Mouse (Mus musculus) embryonic facial prominence, embryonic 15.5 days (tissue): ENCODE measurements around the gene Mlxip. TPM values are rescaled to one million over a fixed set of nuclear protein-coding genes. Genes with fewer than 3 reads are reported as not detected.

Source experiments
- ATAC-seq: fragments of 200-750 bp; cut with Nextera tagmentation; 2 replicates; pipeline ENCODE4 v1.8.0; 2017; ENCODE audit warnings: low read depth, moderate TSS enrichment; ENCODE audit not compliant: insufficient number of reproducible peaks, low FRiP score, low TSS enrichment
- H3K27ac ChIP-seq: fragments of 300-500 bp; sonication (generic); replicated peaks from 2 replicates; pipeline ENCODE4 v1.5.1; 2015; ENCODE audit warnings: mild to moderate bottlenecking, inconsistent platforms
- H3K27me3 ChIP-seq: fragments of 300-500 bp; sonication (generic); 2 replicates; pipeline ENCODE4 v1.6.1; 2015; ENCODE audit warnings: inconsistent platforms
- H3K36me3 ChIP-seq: fragments of 300-500 bp; sonication (generic); 2 replicates; pipeline ENCODE4 v1.6.1; 2015; ENCODE audit warnings: mild to moderate bottlenecking, inconsistent platforms
- H3K4me1 ChIP-seq: fragments of 300-500 bp; sonication (generic); 2 replicates; pipeline ENCODE4 v1.6.1; 2015; ENCODE audit warnings: inconsistent platforms
- H3K4me2 ChIP-seq: fragments of 300-500 bp; sonication (generic); replicated peaks from 2 replicates; pipeline ENCODE4 v1.6.1; 2015; ENCODE audit warnings: mild to moderate bottlenecking, inconsistent platforms
- H3K4me3 ChIP-seq: fragments of 300-500 bp; sonication (generic); replicated peaks from 2 replicates; pipeline ENCODE4 v1.5.1; 2015; ENCODE audit warnings: mild to moderate bottlenecking, inconsistent platforms
- H3K9ac ChIP-seq: fragments of 300-500 bp; sonication (generic); 2 replicates; pipeline ENCODE4 v1.6.1; 2015; ENCODE audit warnings: inconsistent platforms
- H3K9me3 ChIP-seq: fragments of 300-500 bp; sonication (generic); replicated peaks from 2 replicates; pipeline ENCODE4 v1.6.1; 2016; ENCODE audit warnings: inconsistent platforms
- WGBS: fragments of 180-500 bp; shearing (Covaris S2); methylation state at CpG from one replicate; pipeline ENCODE4 v1.1.7; 2015; 5-methylcytosine and 5-hydroxymethylcytosine counted together
- polyA plus RNA-seq: library from polyadenylated mRNA; unstranded; fragments of >200 nt; fragmentation: Nextera tagmentation; extraction: Ambion mirVana; gene quantifications from 2 replicates; pipeline ENCODE4 v1.2.1, GENCODE M21; 2015

Gene Mlxip
- polyA plus RNA-seq, 1 experiment from 2014 or later: 20.7 TPM

DNA sequence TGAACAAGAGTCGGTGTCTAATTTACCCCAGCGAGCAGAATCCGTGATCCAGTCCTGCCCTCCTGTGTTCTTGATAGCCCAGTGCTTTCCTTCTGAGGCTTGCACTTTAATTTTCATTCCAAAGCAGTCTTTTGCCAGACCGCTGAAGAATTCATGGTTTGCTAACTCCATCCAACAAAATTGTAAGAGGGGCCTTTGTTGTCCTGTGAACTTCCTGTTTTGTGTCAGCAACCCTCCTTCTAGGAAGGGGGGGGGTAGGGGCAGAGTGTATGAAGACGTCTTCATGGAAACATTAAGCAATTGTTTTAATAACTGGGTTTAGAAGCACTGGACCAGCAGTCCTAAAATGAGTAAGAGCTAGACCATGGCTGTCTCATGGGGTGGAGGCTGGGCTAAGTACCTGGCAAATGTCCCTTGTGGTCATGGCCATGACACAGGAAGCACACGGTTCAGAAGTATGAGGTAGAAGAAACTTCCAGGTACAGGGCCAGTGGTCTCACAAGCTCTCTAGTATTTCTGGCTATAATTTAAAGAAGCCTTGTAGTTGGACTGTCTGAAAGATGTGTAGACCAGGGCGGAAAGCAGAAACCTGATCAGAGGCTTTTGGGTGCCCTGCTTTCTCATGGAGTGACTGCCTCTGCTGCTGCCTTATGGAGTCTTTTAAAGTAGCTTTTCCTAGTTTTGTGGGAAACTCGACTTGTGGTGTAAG is 41.6 kb downstream of the Mlxip start:
- Histone ChIP-seq H3K27ac (peak overlapping the region; percentile 17; the same call in 1 of the 2 replicates), H3K9ac (no peak overlapping the region), H3K4me2 (no peak overlapping the region), H3K4me1 (peaks cover 12% of the 10 kb centered on the region), H3K36me3 (peaks cover 6% of the 10 kb centered on the region; the same call in 1 of the 2 replicates), H3K4me3 (no peak overlapping the region), H3K9me3 (no peaks in the 10 kb centered on the region), H3K27me3 (no peaks in the 10 kb centered on the region)
- WGBS: 45% methylated on average over 8 of the region's 8 CpGs
- ATAC-seq: peak; percentile 29; the same call in 1 of the 2 replicates

DNA sequence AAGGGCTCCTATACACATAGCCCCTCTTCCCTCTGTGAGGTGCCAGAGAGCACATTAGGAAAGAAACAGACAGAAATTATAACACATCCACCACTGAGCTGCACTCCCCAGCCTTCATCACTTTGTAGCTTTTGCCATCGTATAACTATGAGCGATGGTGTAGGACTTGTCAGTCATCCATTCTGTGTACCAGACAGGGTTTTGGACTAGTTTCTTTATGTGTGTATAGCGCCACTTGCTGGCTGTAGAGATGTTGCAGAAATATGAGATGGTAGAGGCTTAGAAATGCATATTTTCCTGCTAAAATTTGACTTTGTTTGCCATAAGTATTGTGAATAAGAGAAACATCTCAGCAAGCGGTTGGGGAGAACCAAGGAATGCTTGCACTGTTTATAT is 42.2 kb downstream of the Mlxip start:
- H3K4me3 ChIP-seq: no peak overlapping the region
- 19% methylated on average over 4 of the region's 4 CpGs for WGBS
- peaks cover 12% of the 10 kb centered on the region for H3K4me1 ChIP-seq
- H3K9ac ChIP-seq: no peak overlapping the region
- peaks cover 6% of the 10 kb centered on the region; the same call in 1 of the 2 replicates for H3K36me3 ChIP-seq
- H3K27me3 ChIP-seq: no peaks in the 10 kb centered on the region
- no peak for ATAC-seq
- no peak overlapping the region for H3K4me2 ChIP-seq
- H3K27ac ChIP-seq: no peak overlapping the region; the same call in 1 of the 2 replicates
- H3K9me3 ChIP-seq: no peaks in the 10 kb centered on the region

DNA sequence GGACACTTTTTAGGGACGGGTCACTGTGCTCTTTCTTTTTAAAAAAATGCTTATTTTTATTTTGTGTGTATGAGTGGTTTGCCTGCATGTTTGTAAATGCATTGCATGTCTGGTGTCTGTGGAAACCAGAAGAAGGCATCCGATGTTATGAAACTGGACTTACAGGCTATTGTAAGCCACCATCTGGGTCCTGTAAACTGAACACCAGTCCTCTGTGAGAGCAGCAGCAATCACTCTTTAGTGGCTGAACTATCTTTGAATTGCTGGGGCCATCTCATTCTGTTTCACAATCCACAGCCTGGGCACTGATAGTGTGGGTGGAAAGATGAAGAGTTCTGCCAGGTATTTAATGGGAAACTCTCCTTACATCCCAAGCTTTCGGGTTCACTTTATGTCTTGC is 43.8 kb downstream of the Mlxip start:
- Histone ChIP-seq H3K4me1 (peaks cover 12% of the 10 kb centered on the region), H3K4me2 (no peak overlapping the region), H3K27me3 (no peaks in the 10 kb centered on the region), H3K4me3 (no peak overlapping the region), H3K27ac (no peak overlapping the region), H3K36me3 (peaks cover 22% of the 10 kb centered on the region), H3K9me3 (no peaks in the 10 kb centered on the region), H3K9ac (no peak overlapping the region)
- WGBS: 86% methylated on average over 3 of the region's 3 CpGs
- no peak for ATAC-seq

DNA sequence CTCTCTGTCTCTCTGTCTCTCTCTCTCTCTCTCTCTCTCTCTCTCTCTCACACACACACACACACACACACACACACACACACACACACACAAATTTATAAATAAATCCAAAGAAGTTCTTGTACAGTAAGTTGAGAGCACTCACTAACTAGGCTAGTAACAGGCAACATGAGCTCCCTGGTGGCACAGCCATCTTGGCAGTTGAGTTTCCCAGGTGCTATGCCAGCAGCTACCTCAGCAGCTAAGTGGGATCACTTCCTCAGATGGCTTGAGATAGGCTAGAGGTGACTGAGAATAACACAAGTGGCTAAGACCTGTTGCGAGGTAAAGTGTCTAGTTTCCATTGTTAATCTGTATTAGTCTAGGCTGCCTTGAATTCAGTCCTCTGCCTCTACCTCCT is 44.7 kb downstream of the Mlxip start:
- ATAC-seq: no peak
- Histone ChIP-seq H3K36me3 (peaks cover 23% of the 10 kb centered on the region), H3K4me1 (peaks cover 12% of the 10 kb centered on the region), H3K9ac (no peak overlapping the region), H3K9me3 (no peaks in the 10 kb centered on the region), H3K27ac (no peak overlapping the region), H3K27me3 (no peaks in the 10 kb centered on the region), H3K4me2 (no peak overlapping the region), H3K4me3 (no peak overlapping the region)
- 88% methylated on average over 1 of the region's 1 CpGs for WGBS

DNA sequence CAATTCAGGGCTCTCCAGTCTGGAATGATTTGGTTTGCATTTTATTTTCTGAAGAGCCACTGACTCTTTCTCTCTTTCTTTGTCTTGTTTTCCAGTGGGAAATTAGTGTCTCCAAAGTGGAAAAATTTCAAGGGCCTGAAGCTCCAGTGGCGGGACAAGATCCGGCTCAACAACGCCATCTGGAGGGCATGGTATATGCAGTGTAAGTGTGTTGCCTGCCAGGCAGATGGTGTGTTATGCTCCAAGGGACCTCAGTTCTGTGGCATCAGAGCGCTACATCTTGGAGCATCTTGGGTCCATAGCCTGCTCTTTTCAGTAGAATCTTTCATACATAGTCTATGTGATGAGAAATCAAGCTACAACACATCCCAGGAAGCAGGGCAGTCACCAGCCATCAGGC is 45.3 kb downstream of the Mlxip start:
- no peaks in the 10 kb centered on the region for H3K9me3 ChIP-seq
- ATAC-seq: no peak
- peaks cover 29% of the 10 kb centered on the region for H3K36me3 ChIP-seq
- WGBS: 83% methylated on average over 4 of the region's 4 CpGs
- peaks cover 12% of the 10 kb centered on the region for H3K4me1 ChIP-seq
- H3K27ac ChIP-seq: no peak overlapping the region
- H3K27me3 ChIP-seq: no peaks in the 10 kb centered on the region
- H3K9ac ChIP-seq: no peak overlapping the region
- no peak overlapping the region for H3K4me3 ChIP-seq
- no peak overlapping the region for H3K4me2 ChIP-seq

DNA sequence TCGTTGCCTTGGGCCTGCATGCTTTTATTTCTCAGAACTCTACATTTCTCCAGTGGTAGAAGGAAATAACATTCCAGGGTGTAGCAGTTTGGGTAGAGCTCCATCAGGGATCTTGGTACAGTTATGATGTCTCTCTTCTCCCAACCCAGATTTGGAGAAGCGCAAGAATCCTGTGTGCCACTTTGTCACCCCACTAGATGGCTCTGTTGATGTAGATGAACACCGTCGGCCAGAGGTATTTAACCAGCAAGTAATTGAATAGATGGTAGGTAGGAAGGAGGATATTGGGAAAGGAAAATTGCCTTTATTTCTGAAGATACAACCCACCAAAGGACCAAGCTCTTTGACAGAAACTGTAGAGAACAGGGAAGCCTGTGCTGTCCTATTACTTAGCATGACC is 46.1 kb downstream of the Mlxip start:
- no peak overlapping the region for H3K4me2 ChIP-seq
- WGBS: 65% methylated on average over 4 of the region's 4 CpGs

DNA sequence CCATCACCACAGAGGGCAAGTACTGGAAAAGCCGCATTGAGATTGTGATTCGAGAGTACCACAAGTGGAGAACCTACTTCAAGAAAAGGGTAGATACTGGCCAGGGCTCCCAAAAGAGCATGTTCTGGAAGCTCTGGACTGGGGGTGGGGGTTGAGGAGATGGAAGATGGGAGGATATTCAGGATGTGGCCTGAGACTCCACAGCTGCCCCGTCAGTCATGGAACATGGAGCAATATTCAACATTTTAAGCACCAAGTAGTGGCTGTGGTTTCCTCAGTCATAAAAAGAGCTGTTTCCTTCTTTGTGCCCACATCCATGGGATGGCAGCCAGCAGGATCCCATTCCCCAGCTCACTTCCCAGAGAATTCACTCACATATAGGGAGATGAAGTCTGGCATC is 47.7 kb downstream of the Mlxip start:
- no peak overlapping the region for H3K9ac ChIP-seq
- H3K9me3 ChIP-seq: no peaks in the 10 kb centered on the region
- WGBS: 88% methylated on average over 3 of the region's 3 CpGs
- no peaks in the 10 kb centered on the region for H3K27me3 ChIP-seq
- H3K4me2 ChIP-seq: no peak overlapping the region
- H3K4me3 ChIP-seq: no peak overlapping the region
- H3K27ac ChIP-seq: no peak overlapping the region
- no peak for ATAC-seq
- peaks cover 46% of the 10 kb centered on the region for H3K36me3 ChIP-seq
- H3K4me1 ChIP-seq: no peaks in the 10 kb centered on the region

More for the DNA sequence above, 46.1 kb downstream of the Mlxip start:
- Histone ChIP-seq H3K9ac (no peak overlapping the region), H3K4me3 (no peak overlapping the region), H3K27me3 (no peaks in the 10 kb centered on the region), H3K36me3 (peaks cover 32% of the 10 kb centered on the region), H3K9me3 (no peaks in the 10 kb centered on the region), H3K27ac (no peak overlapping the region), H3K4me1 (peaks cover 11% of the 10 kb centered on the region)
- ATAC-seq: no peak

DNA sequence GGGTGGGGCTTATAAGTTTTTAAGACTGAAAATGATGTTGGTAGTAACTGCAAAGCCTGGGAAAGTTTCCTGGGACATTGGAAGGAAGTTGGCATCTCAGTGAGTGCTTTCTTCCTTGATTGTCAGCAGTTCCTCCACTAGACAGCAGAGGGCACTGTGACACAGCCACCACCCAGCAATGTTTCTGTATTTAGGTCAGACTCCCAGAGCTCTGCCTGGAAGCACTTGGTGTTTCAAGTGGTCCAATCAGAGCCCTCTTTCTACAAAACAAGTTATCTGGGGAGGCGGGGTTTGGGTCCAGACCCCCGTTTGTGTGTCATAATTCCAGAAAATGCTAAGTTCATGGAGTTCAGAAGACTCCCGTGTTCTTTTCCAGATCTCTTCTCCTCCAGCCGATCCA is 49.5 kb downstream of the Mlxip start:
- Histone ChIP-seq H3K9me3 (no peaks in the 10 kb centered on the region), H3K27ac (no peak overlapping the region), H3K9ac (no peak overlapping the region), H3K4me2 (no peak overlapping the region), H3K4me3 (no peak overlapping the region), H3K27me3 (no peaks in the 10 kb centered on the region), H3K36me3 (peaks cover 58% of the 10 kb centered on the region), H3K4me1 (no peaks in the 10 kb centered on the region)
- ATAC-seq: no peak
- 38% methylated on average over 4 of the region's 4 CpGs for WGBS

DNA sequence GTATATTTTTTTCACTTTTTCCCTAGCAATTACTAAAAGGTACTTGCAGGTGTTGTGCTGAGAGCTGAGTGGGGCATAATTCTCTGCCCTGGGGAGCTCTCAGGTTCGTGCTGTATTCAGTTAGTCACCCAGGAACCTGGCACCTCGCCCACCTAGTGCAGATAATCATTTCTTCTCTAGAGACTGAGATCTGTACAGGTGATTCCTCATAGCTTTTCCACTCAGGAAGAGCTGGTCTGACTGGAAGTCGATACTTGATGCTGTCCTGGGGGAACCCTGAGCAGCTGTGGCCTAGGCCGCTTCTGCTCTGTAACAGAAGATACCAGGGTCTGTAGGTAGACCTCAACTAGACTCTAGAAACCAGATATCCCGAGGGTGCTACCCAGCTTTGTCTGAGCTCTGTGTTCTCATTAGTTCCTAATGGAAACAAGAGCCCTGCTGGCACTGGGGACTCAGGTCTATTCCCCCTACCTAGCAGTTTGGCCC is 50.3 kb downstream of the Mlxip start:
- Histone ChIP-seq H3K36me3 (peaks cover 66% of the 10 kb centered on the region), H3K4me1 (no peaks in the 10 kb centered on the region), H3K27me3 (no peaks in the 10 kb centered on the region), H3K9ac (no peak overlapping the region), H3K9me3 (no peaks in the 10 kb centered on the region), H3K4me3 (no peak overlapping the region), H3K27ac (no peak overlapping the region), H3K4me2 (no peak overlapping the region)
- whole genome bisulfite sequencing: 81% methylated on average over 5 of the region's 5 CpGs
- ATAC-seq: peak; percentile 58; the same call in 1 of the 2 replicates

DNA sequence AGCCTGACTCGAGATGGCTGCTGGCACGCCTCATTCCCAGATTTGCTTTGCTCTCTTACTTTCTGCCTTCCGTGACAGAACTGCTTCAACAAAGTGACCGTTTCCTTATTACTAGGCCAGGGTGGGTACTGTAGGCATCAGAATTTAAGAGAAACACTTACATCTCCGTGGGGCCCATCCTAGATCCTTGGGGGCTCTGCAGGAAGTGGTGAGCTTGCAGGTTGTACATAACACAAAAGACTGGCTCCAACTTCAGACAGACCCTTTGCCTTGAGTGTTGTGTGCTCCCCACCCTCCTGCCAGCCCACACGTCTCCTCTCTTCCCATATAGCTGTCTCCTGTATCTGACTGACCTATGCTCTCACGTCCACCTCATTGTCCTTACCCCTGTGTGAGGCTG is 57.3 kb downstream of the Mlxip start:
- no peak overlapping the region for H3K4me2 ChIP-seq
- no peak for ATAC-seq
- no peaks in the 10 kb centered on the region for H3K4me1 ChIP-seq
- no peak overlapping the region for H3K4me3 ChIP-seq
- no peaks in the 10 kb centered on the region for H3K9me3 ChIP-seq
- 90% methylated on average over 7 of the region's 7 CpGs for WGBS
- H3K27me3 ChIP-seq: no peaks in the 10 kb centered on the region
- H3K36me3 ChIP-seq: peaks cover 83% of the 10 kb centered on the region
- H3K9ac ChIP-seq: no peak overlapping the region
- H3K27ac ChIP-seq: no peak overlapping the region

DNA sequence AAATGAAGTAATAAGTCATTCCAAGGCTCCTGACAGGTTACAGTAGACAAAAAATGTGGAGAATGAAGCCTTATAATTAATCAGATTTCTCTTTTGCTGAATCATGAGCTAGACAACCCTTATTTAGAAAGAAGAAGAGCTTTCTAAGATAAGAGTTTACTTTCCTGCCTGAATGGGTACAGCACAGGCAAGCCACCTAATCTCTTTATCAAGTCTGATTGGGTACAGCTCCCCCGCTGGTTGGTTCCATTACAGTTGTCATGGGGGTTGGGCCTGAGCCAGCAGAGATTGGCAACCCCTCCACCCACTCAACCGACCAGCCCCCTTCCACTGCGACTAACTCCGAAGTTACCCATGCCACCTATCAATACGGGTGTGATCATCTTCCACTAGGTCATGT is 66.8 kb downstream of the Mlxip start:
- WGBS: 59% methylated on average over 5 of the region's 5 CpGs
- H3K9ac ChIP-seq: no peak overlapping the region
- no peaks in the 10 kb centered on the region for H3K27me3 ChIP-seq
- H3K4me3 ChIP-seq: no peak overlapping the region
- no peak for ATAC-seq
- no peak overlapping the region for H3K27ac ChIP-seq
- H3K4me1 ChIP-seq: no peaks in the 10 kb centered on the region
- H3K9me3 ChIP-seq: no peaks in the 10 kb centered on the region
- H3K36me3 ChIP-seq: peaks cover 5% of the 10 kb centered on the region; the same call in 1 of the 2 replicates
- H3K4me2 ChIP-seq: no peak overlapping the region

DNA sequence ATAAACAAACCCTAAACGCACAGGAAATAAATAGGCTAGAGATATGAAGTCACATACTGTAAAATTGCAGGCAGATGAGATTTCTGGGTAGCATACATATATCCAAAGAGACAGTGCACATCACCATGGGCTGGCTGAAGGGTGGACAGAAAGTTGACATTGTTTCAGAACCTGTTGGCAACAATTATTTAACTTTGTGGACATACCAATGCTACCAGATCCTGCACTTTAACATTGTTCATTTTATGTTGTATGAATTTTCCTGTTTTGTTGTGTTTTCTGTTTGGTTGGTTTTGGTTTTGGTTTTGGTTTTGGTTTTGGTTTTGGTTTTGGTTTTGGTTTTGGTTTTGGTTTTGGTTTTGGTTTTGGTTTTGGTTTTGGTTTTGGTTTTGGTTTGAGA is 70.0 kb downstream of the Mlxip start:
- Histone ChIP-seq H3K36me3 (no peaks in the 10 kb centered on the region), H3K27ac (no peak overlapping the region), H3K9ac (no peak overlapping the region), H3K4me3 (no peak overlapping the region), H3K27me3 (no peaks in the 10 kb centered on the region), H3K4me2 (no peak overlapping the region), H3K9me3 (no peaks in the 10 kb centered on the region), H3K4me1 (no peaks in the 10 kb centered on the region)
- ATAC-seq: no peak
- 92% methylated on average over 1 of the region's 1 CpGs for WGBS
